Mouse (Mus musculus): Measurements from ENCODE around the gene Lrba.

The Lrba gene

GRCm38 (mm10) chr3:86500586-86500985 lies 276.1 kb downstream of the Lrba start:
- no peak for DNase-seq (ENCODE audit: extremely low read depth, low read depth, low spot score)

- no peak for DNase-seq (ENCODE audit: extremely low read depth, low read depth, low spot score)
These were observed 294.1 kb downstream of the Lrba start for GRCm38 (mm10) chr3:86518506-86519109.

- no peak for DNase-seq (ENCODE audit: extremely low read depth, low read depth, low spot score)
These were observed 298.5 kb downstream of the Lrba start for GRCm38 (mm10) chr3:86522880-86523505.

GRCm38 (mm10) chr3:86531531-86532269 lies 307.2 kb downstream of the Lrba start:
- DNase-seq (ENCODE audit: extremely low read depth, low read depth, low spot score), result no peak

- DNase-seq (ENCODE audit: extremely low read depth, low read depth, low spot score), result no peak
These were observed 312.3 kb downstream of the Lrba start for GRCm38 (mm10) chr3:86536751-86537150.

- DNase-seq (ENCODE audit: extremely low read depth, low read depth, low spot score), result no peak
These were observed 314.4 kb downstream of the Lrba start for GRCm38 (mm10) chr3:86538645-86539554.

- DNase-seq (ENCODE audit: extremely low read depth, low read depth, low spot score), result no peak
These were observed 315.2 kb downstream of the Lrba start for GRCm38 (mm10) chr3:86539555-86540168.

GRCm38 (mm10) chr3:86541074-86541614 lies 316.7 kb downstream of the Lrba start:
- DNase-seq (ENCODE audit: extremely low read depth, low read depth, low spot score), result no peak

GRCm38 (mm10) chr3:86541863-86542397 lies 317.4 kb downstream of the Lrba start:
- DNase-seq (ENCODE audit: extremely low read depth, low read depth, low spot score), result no peak

- no peak for DNase-seq (ENCODE audit: extremely low read depth, low read depth, low spot score)
These were observed 320.3 kb downstream of the Lrba start for GRCm38 (mm10) chr3:86544785-86545184.

- no peak for DNase-seq (ENCODE audit: extremely low read depth, low read depth, low spot score)
These were observed 321.5 kb downstream of the Lrba start for GRCm38 (mm10) chr3:86545945-86546344.

- DNase-seq (ENCODE audit: extremely low read depth, low read depth, low spot score), result no peak
These were observed 322.2 kb downstream of the Lrba start for GRCm38 (mm10) chr3:86546471-86547250.

GRCm38 (mm10) chr3:86547251-86547791 lies 322.8 kb downstream of the Lrba start:
- DNase-seq (ENCODE audit: extremely low read depth, low read depth, low spot score), result no peak

- DNase-seq (ENCODE audit: extremely low read depth, low read depth, low spot score), result no peak
These were observed 323.9 kb downstream of the Lrba start, which contains the start of gene Mab21l2 for GRCm38 (mm10) chr3:86548091-86549015. Gene Mab21l2, minus strand, starts transcription at chr3:86548629.

- DNase-seq (ENCODE audit: extremely low read depth, low read depth, low spot score), result no peak
These were observed 326.0 kb downstream of the Lrba start for GRCm38 (mm10) chr3:86550301-86551010.

GRCm38 (mm10) chr3:86551011-86551728 lies 326.7 kb downstream of the Lrba start:
- no peak for DNase-seq (ENCODE audit: extremely low read depth, low read depth, low spot score)

- no peak for DNase-seq (ENCODE audit: extremely low read depth, low read depth, low spot score)
These were observed 327.7 kb downstream of the Lrba start for GRCm38 (mm10) chr3:86552170-86552569.

All from fat pad, adult 2 months (tissue).